Mouse (Mus musculus) urinary bladder, postnatal 36 days (tissue): Measurements from ENCODE around the gene Fbxo2.

ENCODE experiments used
- DNase-seq, 2 experiments: peaks; one replicate each; pipeline ENCODE4 v3.0.0; 2022; ENCODE audit warnings: low spot score in 2 of 2, mixed read lengths in 1 of 2

The Fbxo2 gene

DNA sequence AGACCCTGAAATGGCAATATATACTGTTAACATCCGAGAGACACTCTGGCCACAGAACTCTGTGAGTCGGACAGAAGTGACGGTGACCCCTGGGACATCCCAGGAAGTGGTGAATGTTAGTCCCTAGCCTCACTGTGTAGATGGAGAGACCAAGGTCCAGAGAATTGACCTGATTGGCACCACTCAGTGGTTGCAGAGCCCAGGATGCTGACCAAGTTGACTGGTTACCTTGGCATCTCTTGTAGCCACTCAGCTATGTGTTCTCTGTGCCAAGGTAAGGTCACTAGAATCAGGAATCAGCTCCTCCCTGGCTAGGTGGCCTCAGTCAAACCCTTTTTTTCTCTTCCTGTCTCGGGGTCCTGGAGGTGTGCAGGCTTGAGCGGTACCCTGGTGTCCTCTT is 16.7 kb upstream of the Fbxo2 start:
- no peak for DNase-seq

DNA sequence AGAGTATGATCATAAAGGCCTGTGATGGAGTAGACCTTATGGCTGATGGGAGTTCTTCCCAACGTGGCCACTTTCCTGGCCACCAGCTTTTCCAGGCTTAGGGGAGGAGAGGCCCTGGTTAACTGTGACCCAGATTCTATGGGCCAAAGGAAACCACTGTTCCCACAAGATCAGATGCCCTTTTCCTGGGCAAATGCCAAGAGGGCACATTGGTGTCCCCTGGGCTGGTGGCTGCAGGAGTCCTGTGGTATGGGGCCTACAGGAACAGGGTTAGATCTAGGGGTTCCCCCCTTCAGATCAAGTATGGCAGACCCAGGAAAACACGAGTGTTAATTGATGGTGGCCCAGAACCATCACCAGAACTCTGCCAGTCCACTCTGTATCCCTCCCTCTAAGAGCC is 12.7 kb upstream of the Fbxo2 start:
- no peak for DNase-seq

DNA sequence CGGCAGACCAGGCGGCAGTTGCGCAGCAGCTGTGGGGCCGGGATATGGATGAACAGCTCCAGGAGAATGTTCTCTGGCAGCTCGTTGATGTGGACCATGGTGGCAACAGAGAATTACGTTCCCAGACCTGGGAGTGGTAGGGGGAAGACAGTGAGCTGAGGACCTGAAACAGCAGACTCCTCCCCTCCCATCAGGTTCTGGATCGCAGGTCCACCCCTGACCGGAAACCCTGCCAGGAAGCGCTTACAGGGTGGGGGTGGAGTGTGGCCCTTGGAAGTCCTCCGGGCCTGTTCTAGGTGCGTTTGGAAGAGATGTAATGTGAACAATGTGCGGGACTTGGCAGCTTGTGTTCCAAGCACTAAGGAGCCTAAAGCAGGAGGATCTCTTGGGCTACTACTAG is 10.9 kb upstream of the Fbxo2 start:
- DNase-seq, result no peak

DNA sequence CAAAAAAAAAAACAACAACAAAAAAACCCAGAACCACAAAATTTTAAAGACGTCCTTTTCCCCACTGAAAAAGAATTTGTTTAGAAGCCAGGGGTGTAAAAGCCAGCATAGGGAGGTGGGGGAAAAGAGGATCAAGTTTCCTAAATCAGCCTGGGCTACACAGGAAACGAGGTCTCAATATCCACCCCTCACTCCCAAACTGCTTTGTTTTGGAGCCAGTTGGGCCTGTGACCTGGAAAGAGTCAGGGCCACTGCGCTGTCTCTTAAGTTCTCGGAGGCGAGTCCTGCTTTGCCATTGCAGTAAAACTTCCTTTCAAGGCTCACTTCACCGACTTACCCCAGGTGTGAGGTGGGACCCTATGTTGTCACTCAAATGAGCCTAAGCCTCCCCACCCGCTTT is 10.2 kb upstream of the Fbxo2 start:
- no peak for DNase-seq

DNA sequence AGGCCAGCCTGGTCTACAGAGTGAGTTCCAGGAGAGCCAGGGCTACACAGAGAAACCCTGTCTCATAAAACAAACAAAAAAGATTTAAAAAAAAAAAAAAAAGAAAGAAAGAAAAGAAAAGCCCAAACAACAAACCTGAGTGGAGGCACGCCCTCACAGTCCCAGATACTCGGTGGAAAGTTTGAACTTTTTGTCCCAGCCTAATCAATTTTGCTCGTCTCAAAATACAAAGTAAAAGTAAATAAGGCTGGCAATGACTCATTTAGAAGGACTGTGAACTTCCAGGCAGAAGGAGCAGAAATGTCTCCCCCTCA is 9.5 kb upstream of the Fbxo2 start:
- DNase-seq, result no peak

DNA sequence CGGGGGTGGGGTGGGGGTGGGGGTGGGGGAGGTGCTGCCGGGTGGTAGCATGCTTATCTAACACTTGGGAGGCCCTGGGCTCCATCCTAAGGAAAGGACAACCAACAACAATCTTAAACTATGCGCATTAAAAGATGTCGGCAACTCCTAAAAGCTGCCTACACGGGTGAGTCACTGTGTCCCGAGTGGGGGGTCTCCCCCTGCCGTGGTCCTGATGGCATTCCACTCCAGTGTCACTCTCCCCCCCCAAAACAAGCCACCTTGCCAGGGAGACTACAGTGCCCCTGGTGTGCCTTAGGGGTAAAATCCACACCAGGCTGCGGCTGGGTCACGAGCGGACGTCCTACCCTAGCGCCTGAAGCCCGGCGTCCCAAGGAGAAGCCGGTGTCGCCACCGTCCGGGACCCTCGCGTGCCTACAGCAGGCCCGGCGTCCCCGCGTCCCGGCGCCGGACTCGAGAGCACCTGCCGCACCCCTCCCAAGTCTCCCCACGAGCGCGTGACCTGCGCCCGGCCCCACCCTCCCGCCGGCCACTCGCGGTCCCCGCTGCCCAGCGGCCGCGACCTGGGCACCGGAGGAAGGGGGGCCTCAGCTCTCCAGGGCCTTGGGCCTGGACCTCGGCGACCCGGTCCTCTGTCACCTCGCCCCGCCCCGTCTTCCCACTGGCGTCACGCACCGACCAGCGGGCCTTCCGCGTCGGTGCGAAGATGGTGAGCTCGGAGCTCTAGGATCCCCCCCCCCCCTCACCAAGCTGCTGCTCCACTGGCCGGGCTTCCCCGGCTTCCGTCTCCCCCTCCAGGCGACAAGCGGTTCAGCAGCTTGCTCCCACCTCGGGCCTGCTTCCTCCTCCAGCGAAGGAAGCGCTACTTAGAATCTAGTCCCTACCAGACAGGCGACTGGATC is 8.9 kb upstream of the Fbxo2 start, which contains the start of gene Fbxo6:
TSS of gene Fbxo6 (minus strand) at position 874 of the 902 bp plus-strand sequence.
- DNase-seq, result peak; percentile 83 to 85

DNA sequence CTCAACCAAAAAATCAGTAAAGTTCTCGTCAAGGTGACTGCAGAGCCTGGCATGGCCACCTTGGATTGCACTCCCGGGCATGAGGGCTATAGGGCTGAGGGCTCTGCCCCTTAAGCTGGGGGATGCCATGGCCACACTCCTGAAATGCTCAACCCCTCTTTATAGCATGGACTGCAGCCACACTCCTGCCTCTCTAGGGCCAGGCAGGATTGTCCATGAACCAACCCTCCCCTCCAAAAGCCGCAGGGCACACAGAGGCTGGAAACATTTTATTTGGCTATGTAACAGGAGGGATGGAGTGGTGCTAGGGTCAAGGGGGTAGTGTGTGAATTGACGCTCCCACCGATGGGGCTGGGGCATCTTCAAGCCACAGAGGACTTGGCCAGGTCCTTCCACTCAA is 7.9 kb upstream of the Fbxo2 start:
- no peak for DNase-seq

DNA sequence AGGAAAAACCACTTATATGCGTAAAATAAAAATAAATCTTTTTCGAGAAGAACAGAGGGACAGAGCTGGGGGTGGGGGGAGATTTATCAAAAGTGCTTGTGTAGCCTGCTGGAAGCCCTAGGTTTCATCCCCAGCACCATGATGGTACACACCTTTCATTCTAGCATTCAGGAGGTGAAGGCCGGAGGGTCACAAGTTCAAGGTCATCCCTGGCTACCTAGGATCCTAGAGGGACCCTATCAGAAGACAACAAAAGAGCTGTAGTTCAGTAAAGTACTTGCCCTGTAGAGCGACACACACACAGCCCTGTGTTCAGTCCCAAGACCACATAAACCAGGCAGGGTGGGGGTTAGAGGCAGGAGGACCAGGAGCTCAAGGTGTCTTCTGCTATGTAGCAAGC is 6.4 kb upstream of the Fbxo2 start:
- no peak for DNase-seq

DNA sequence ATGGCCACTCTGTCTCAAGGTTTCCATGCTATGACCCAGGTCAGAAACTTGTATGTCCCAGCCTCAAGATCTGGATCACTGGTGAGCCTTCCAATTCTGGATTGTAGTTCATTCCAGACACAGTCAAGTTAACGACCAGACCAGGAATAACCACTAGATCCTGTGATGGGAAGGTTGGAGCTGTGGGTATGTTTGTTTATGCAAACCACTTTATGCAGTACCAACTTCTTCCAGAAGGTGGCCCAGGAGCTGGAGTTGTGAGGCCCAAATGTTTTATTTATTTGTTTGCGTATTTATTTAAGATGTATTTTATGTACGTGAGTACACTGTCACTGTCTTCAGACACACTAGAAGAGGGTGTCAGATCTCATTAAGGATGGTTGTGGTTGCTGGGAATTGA is 5.4 kb upstream of the Fbxo2 start:
- no peak for DNase-seq

DNA sequence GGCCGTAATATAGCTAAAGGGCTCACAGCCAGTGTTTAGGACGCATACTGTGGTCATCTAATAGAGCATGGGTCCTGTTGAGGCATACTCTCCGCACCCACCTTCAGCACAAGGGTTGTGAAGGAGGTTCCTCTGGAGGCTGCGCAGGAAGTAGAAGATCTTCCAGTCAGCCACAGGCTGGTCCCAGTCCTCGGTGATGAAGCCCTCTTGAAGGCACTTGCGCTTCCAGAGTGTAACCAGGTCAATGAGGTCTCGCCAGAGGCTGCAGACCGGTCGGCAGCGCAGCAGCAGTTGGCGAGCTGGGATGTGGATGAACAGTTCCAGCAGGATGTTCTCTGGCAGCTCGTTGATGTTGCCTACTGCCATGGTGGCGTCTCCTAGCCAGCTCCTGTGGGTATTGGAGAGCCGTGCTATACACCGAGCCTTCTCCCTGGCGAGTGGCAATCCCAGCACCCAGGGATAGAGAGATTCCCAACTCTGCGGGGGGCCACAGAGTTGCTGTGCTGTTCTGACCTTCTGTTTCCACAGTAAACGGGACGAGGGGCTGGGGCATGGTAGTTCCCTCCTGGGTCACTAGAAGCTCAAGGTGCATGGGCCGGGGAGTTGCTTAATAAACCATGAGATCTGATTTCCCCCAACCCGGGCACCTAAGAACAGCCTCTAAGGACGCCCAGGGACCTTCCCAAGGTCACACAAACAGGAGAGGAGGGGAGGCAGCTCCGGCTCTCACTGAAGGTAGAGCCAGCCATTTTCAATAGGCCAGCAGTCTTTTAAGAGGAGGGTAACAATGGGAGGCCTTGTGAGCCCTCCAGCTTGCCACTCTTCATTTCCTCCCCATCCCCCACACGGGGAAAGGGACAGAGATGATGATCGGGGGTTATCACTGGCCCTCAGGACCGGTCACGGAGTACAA is 1.7 kb upstream of the Fbxo2 start:
- no peak for DNase-seq

DNA sequence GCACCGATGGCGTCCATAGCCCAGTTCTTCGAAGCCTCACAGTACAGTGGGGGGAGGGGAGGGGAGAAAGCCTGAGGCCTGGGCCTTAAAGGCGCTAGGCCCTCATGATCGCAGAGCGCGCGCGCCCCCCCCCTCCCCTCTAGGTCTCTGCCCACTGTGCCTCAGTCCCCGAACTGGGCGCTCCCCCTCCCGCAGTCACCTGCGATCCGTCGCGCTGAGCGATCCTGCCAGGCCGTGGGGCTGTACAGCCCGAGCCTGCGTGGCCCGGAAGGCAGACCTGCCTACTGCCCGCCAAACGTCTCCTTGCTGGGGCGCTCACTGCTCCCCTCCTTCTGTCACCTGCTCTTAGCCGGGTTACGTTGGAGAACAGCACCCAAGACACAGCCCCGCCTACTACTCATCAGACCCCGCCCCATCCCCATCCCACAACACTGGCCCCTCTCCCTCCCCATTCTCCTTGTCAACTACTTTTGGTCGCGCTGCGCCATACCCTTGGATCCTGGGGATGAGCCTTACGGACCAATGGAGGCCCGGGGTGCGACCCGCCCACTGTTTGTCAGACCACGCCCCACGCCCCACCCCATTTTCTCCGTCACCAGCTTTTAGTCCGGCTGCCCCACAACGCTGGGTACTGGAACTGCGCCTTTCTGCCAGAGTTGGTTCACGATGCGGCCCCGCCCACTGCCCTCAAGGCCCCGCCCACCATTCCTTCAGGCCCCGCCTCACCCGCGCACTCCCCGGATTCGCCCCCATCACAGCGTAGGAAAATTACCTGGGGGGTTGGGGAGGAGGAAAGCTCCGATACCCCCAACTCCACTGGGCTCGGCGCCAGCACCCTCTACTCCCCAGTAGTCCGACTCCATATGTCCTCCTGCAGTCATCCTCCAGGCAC is 631 bp upstream of the Fbxo2 start:
- peak; percentile 90 to 92 for DNase-seq

DNA sequence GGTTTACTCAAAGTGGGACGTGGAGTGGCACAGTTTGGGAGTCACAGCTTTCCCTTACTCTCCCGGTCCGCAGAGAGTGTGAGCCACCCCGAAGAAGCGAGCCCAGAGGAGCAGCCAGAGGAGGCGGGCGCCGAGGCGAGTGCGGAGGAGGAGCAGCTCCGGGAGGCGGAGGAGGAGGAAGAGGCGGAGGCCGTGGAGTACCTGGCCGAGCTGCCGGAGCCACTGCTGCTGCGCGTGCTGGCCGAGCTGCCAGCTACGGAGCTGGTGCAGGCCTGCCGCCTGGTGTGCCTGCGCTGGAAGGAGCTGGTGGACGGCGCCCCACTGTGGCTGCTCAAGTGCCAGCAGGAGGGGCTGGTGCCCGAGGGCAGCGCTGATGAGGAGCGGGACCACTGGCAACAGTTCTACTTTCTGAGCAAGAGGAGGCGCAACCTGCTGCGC is 3.6 kb downstream of the Fbxo2 start:
- DNase-seq, result peak; percentile 60 to 83

DNA sequence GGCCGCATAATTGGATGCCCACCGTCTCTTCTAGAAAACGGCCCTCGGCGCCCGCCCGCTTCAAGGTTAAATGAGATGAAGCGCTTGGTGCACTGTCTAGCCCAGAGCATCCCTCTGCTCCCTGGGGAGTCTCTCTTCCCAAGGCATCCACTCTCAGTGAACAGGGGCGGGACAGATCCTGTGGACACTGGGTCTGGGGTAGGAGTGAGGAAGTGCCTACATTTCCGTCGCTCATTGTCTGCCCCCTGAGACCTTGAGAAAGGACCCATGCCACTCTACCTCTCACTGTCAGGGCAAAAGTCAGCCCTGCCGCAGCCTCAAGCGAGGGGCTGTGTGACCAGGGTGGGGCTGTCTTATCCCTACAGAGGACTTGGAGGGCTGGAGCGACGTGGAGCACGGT is 4.0 kb downstream of the Fbxo2 start:
- DNase-seq, result no peak

DNA sequence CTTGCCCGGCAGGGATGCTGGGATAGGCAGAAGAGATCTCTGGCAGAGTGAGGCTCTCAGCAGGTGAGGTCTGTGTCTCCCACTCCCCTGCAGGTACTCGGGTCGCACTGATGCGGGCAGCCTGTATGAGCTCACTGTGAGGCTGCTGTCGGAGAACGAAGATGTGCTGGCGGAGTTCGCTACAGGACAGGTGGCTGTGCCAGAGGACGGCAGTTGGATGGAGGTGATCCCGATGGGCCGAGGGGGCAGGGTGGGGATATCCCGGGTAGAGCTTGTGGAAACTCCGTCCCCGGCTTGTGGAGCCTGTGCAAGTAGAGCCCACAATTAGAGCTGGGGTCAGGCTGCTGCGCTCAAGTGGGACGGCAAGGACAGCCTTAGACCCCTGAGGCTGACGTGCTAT is 5.1 kb downstream of the Fbxo2 start:
- no peak for DNase-seq

DNA sequence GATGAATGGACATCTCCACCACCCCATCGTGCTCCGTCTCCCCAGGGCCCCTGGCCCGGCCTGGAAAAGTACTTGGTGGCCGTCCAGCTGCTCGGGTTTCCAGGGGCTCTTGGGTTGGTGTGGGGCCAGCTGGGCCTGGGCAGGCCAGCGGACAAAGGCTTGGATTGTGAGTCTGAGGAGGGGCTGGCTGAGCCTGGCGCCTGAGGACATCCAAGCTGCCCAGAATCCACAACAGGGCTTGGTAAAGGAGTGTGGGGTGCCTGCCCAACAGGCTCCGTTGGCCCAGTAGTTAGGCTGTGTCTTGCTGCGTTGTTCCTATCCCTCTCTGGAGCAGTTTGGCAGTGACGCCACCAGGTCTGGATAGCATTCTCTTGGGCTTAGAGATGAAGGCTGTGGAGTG is 6.0 kb downstream of the Fbxo2 start:
- DNase-seq, result no peak

DNA sequence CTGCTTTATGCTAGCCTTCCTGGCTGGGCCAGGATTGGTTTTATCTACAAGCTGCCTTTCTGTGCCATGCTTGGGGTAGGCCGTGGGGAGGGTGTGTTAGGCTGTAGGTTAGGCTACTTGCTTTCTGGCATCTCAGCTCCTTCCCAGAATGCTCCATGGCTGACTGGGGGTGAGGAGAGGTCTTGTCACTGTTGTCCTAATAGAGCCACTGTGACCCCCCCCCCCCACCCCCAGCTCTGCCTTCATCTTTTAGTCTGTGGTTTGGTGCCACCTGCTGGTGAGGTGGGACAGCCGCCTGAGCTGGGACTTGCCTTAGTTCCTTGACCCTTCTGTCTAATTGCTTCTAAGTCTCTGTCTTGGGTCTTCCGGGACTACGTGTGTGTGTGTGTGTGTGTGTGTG is 6.6 kb downstream of the Fbxo2 start:
- DNase-seq, result peak in 1 of 2 experiments; percentile 55

DNA sequence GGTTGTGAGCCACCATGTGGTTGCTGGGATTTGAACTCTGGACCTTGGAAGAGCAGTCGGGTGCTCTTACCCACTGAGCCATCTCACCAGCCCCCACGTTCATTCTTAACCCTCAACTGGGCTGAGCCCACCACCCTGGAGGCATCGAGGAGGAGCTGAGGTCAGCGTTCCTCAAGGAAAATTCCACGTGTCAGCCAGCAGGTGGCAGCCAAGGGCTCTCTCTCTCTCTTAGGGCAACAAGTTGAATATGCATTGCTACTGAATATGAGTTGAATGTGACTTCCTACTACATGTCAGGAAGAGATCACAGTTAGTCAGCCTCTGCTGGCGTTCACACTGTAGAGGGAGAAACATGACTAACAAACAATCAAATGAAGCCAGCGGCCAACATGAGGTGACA is 7.9 kb downstream of the Fbxo2 start:
- DNase-seq, result peak in 1 of 2 experiments; percentile 28

DNA sequence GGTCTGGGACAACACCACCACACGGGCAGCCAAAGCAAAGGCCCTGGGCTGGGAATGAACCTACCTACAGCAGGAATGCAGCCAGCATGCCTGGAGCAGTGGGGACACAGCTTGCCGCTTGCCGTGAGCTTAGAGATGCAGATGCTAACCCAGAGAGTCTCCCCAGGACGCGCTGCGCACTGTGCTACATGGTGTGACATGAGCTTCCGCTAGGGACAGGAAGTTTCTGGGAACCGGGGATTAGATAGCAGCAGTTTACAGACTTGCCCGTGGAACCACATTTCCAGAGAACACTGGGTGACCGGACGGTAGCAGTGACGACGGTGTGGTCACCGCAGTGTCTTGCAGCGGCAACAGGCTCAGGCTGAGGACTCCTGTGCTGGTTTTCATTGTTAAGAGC is 9.2 kb downstream of the Fbxo2 start:
- DNase-seq, result no peak

DNA sequence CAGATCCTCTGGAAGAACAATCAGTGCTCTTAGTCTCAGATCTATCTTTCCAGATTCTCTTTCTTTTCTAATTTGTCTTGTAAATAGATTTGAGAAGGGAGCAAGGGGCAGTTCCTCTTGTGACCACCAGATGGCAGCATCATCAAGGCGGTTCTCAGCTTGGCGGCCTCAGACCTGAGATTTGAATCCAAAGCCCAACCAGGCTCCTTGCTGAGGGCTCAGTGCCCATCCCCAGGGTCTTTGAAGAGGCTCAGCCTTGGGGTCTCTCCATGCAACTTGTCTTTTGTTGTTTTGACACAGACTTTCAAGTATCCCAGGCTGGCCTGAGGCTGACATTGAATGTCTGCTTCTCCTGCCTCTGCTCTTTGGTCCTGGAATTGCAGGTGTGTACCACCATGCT is 10.4 kb downstream of the Fbxo2 start:
- peak in 1 of 2 experiments; percentile 27 for DNase-seq

DNA sequence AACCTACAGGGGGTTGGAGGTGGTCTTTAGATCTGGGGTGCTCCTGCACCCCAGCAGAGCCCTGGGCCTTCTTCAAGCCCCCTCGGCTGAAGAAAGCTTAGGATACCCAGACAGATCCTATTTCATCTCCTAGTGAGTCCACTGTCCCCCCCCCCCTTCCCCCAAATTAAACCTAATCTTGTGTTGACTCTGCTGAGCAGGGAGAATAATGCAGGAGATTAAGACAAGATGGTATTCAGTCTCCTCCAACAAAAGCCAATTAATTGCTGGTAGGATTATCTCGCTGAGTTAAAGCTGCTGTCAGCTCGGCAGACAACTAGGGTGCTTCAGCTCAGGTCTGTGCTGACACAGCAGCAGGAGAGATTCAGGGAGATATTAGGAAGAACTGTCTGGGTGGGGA is 10.8 kb downstream of the Fbxo2 start:
- DNase-seq, result no peak

DNA sequence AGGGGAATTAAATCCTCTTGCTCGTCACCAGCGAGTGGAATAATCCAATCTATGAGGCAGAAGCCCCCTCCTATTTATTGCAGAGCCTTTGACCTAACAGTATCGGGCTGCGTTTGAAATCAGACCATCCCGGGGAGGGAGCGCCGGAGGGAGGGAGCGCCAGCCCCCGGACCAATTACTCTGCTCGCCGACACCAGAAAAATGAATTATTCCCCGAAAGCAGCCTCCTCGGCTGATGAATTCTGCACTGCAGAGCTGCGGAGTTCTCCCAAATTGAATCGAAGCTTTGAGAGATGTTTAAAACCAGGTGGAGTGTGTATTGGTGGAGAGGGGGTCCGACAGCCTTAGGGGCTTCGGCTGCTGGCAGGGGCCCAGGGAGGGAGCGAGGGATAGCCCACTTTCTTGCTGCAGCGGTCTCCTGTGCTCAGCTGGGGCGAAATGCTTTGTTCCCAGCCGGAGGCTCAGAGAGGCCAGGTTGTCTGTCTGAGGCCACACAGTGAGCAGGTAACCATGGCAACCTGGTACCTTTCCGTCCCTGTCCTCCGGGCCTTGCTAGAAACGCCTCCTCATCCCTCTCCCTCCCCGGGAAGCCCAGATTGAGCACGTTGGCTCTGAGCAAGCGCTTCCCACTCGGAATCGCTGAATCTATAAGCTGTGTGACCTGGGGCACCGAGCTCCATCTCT is 13.5 kb downstream of the Fbxo2 start:
- no peak for DNase-seq
